Mouse (Mus musculus) midbrain, embryonic 15.5 days (tissue): ENCODE data around the gene Frk. TPM values are rescaled to one million over a fixed set of nuclear protein-coding genes. Genes with fewer than 3 reads are reported as not detected.
"Not testable (repeated sequence)": the region's sequence is repeated elsewhere in the genome, so short reads cannot be mapped to it uniquely, and the experiment has no call there.

Experiments used
- ATAC-seq: fragments of 200-750 bp; cut with Nextera tagmentation; replicated peaks from 2 replicates; pipeline ENCODE4 v1.8.0; 2017; ENCODE audit warnings: moderate TSS enrichment
- H3K27ac ChIP-seq: fragments of 300-500 bp; sonication (generic); 2 replicates; pipeline ENCODE4 v1.5.1; 2015; ENCODE audit warnings: mild to moderate bottlenecking, inconsistent platforms
- H3K27me3 ChIP-seq: fragments of 300-500 bp; sonication (generic); replicated peaks from 2 replicates; pipeline ENCODE4 v1.6.1; 2015; ENCODE audit warnings: inconsistent platforms
- H3K36me3 ChIP-seq: fragments of 300-500 bp; sonication (generic); replicated peaks from 2 replicates; pipeline ENCODE4 v1.6.1; 2015; ENCODE audit warnings: inconsistent platforms
- H3K4me1 ChIP-seq: fragments of 300-500 bp; sonication (generic); 2 replicates; pipeline ENCODE4 v1.6.1; 2015; ENCODE audit warnings: inconsistent platforms
- H3K4me2 ChIP-seq: fragments of 300-500 bp; sonication (generic); 2 replicates; pipeline ENCODE4 v1.6.1; 2015; ENCODE audit warnings: inconsistent platforms, mild to moderate bottlenecking, moderate library complexity
- H3K4me3 ChIP-seq: fragments of 300-500 bp; sonication (generic); 2 replicates; pipeline ENCODE4 v1.5.1; 2015; ENCODE audit warnings: mild to moderate bottlenecking, inconsistent platforms
- H3K9ac ChIP-seq: fragments of 300-500 bp; sonication (generic); 2 replicates; pipeline ENCODE4 v1.6.1; 2015; ENCODE audit warnings: mild to moderate bottlenecking, inconsistent platforms
- H3K9me3 ChIP-seq: fragments of 300-500 bp; sonication (generic); 2 replicates; pipeline ENCODE4 v1.6.1; 2016; ENCODE audit warnings: inconsistent platforms
- WGBS: fragments of 180-500 bp; shearing (Covaris S2); methylation state at CpG from one replicate; pipeline ENCODE4 v1.1.7; 2015; ENCODE audit warnings: mixed read lengths; 5-methylcytosine and 5-hydroxymethylcytosine counted together
- polyA plus RNA-seq: library from polyadenylated mRNA; unstranded; fragments of >200 nt; fragmentation: Nextera tagmentation; extraction: Ambion mirVana; gene quantifications from 2 replicates; pipeline ENCODE4 v1.2.1, GENCODE M21; 2015

Frk gene
- polyA plus RNA-seq, 1 experiment from 2014 or later: 0.57 TPM

DNA sequence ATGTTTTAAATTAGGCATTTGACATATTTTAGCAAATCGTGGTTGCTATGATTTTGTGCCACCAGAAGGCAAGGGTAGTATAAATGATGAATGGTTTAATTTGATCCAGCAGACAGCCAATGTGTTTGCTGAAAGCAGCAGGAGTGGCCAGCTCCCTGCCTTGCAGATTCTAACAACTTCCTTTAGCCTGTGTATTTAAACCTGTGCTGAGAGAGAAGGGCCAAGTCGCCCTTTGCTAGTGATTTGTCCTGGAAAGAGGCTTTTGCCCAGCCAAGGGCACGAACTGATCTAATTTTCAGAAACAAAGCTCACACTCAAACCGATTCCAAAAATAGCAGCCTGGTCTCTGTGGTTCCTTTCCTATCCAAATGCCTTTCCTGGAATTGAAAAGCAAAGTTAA, 29.4 kb downstream of the Frk start:
- H3K4me2 ChIP-seq: no peak overlapping the region
- no peak overlapping the region for H3K4me3 ChIP-seq
- no peak for ATAC-seq
- H3K4me1 ChIP-seq: no peaks in the 10 kb centered on the region
- 57% methylated on average over 4 of the region's 4 CpGs for WGBS
- H3K27ac ChIP-seq: no peak overlapping the region
- no peaks in the 10 kb centered on the region for H3K36me3 ChIP-seq
- no peaks in the 10 kb centered on the region for H3K9me3 ChIP-seq
- no peaks in the 10 kb centered on the region for H3K27me3 ChIP-seq
- no peak overlapping the region for H3K9ac ChIP-seq

DNA sequence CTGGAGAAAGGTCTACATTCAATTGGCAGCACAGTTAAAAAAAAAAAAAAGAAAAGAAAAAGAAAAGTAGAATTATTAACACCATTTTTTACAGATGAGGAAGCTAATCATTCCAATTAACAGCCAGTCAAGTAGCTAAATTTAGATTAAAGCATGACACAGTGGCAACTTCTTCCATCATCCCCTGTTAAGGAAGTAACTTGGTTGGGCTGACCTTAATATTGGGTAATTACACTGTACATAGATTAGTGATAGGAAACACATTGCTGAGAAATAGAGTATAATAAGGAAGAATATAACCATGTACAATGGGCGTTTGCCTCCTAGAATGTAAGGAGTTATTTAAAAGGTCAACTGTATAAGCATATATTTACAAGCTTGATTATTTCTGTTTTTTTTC, 42.4 kb downstream of the Frk start:
- Histone ChIP-seq H3K27ac (no peak overlapping the region), H3K36me3 (no peaks in the 10 kb centered on the region), H3K9ac (no peak overlapping the region), H3K27me3 (no peaks in the 10 kb centered on the region), H3K4me2 (no peak overlapping the region), H3K4me3 (no peak overlapping the region), H3K4me1 (no peaks in the 10 kb centered on the region), H3K9me3 (no peaks in the 10 kb centered on the region)
- 95% methylated on average over 1 of the region's 1 CpGs for WGBS
- ATAC-seq: no peak

DNA sequence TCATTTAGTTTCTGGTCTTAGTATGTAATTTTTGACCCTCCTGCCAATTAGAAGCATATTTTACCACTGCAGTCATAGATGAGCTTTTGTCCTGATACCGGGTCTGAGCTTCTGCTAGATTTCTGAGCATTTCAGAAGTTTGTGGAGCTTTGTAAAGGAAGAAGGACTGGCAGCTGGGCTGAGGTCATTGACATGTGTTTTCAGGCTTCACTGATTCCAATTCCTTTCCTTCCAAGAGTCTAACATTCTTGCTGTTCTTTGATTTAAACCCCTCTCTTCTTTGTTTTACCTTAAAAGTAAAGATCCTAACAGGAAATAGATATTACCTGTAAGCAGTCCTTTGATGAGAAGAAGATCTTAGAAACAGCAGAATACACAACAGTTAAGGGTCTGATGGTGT, 48.6 kb downstream of the Frk start:
- 57% methylated on average over 1 of the region's 1 CpGs for WGBS
- no peak for ATAC-seq
- H3K4me2 ChIP-seq: no peak overlapping the region
- no peaks in the 10 kb centered on the region for H3K9me3 ChIP-seq
- H3K27me3 ChIP-seq: no peaks in the 10 kb centered on the region
- H3K9ac ChIP-seq: no peak overlapping the region
- no peaks in the 10 kb centered on the region for H3K36me3 ChIP-seq
- no peak overlapping the region for H3K4me3 ChIP-seq
- no peaks in the 10 kb centered on the region for H3K4me1 ChIP-seq
- H3K27ac ChIP-seq: no peak overlapping the region

DNA sequence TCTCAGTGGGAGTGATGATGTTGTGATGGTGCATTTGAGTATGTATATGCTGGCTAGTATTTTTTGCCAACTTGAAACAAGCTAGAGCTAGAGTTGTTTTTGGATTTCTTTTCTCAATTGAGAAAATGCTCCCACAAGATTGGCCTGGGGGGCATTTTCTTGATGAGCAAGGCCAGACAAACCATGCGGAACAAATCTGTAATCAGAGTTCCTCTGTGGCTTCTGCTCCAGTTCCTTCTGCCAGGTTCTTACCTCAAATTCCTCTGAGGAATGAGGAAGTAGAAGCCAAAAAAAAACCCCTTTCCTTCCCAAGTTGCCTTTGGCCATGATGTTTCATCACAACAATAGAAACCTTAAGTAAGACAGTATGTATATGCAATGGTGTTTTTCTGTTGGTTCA, 49.3 kb downstream of the Frk start:
- Histone ChIP-seq H3K4me3 (no peak overlapping the region), H3K36me3 (no peaks in the 10 kb centered on the region), H3K27me3 (no peaks in the 10 kb centered on the region), H3K27ac (no peak overlapping the region), H3K9ac (no peak overlapping the region), H3K4me1 (no peaks in the 10 kb centered on the region), H3K9me3 (no peaks in the 10 kb centered on the region), H3K4me2 (no peak overlapping the region)
- ATAC-seq: no peak
- WGBS: 86% methylated on average over 1 of the region's 1 CpGs

DNA sequence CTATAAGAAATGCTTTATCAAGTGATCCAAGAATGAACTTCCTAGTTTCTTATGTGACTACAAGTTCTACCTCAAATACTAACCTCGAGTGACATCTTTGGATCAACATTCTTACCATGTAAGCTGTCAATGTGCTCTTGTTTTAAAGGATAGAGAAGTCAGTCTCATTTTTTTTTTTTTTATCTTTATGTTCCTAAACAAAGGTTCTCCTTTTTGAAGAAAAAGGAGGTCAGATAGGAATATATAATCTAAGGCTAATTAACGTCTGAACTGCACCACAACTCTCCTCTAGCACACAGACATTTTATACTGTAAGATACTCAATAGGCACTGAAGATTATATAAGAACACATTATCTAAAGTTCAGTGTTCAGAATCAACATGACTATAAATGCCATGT, 57.5 kb downstream of the Frk start:
- WGBS: 91% methylated on average over 2 of the region's 2 CpGs
- ATAC-seq: no peak
- H3K27me3 ChIP-seq: no peaks in the 10 kb centered on the region

DNA sequence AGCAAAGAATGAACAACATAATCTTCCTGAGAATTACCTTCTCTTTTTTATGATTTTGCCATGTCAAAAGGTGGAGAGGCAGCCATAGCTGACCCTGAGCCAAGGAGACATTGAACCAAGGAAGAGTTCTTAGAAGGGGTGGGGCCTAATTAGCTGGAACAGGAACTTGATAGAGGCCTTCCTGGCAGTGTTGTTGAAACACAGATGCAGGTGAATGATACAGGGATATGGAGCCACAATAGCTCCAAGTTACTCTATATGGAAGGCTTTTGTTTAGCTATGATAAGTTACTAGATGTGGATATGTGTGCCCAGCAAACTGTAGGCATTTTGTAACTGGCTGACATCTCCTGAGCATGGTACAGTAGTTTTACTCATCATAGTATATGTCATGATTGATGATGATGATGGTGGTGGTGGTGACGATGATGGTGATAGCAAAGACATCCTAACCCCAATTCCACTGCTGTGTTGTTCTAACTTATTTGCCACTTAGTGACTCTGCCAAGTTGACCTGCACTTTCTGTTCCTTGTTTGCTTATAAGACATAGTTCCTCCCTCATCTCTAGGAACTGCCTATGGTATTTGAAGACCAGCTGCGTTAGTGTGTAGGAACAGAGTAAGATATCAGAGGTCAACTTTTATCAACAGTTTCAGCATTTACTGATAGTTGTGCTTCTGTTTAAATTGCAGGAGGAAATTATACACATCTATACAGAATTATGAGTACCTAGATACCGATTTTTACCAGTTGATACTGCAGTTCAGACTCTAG, 58.7 kb downstream of the Frk start:
- H3K36me3 ChIP-seq: no peaks in the 10 kb centered on the region
- no peaks in the 10 kb centered on the region for H3K27me3 ChIP-seq
- H3K4me1 ChIP-seq: no peaks in the 10 kb centered on the region
- no peak for ATAC-seq
- H3K9me3 ChIP-seq: no peaks in the 10 kb centered on the region
- no peak overlapping the region for H3K4me2 ChIP-seq
- H3K27ac ChIP-seq: no peak overlapping the region
- WGBS: 86% methylated on average over 3 of the region's 3 CpGs
- H3K4me3 ChIP-seq: no peak overlapping the region
- H3K9ac ChIP-seq: no peak overlapping the region

More for the DNA sequence above, 57.5 kb downstream of the Frk start:
- Histone ChIP-seq H3K4me1 (no peaks in the 10 kb centered on the region), H3K27ac (no peak overlapping the region), H3K36me3 (no peaks in the 10 kb centered on the region), H3K4me2 (no peak overlapping the region), H3K9me3 (no peaks in the 10 kb centered on the region), H3K4me3 (no peak overlapping the region), H3K9ac (no peak overlapping the region)

DNA sequence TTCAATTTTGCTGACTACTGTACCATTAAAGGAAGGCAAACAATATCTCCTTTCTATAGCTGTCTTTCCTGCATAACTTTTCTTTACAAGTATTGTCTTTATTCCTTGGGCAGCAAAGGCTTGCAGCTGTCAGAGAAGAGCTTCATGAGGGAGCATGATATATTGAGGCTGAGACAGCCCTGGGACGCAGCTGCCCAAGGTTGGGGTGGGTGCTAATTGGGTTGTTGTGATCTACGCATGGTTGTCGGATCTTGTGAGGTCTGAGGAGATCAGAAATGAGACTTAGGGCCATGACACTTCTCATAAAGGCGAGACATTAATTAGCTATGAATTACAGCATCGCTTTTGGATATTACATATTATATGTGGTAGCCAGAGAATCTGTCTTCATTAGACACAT, 67.4 kb downstream of the Frk start:
- WGBS: 52% methylated on average over 5 of the region's 5 CpGs
- H3K4me3 ChIP-seq: no peak overlapping the region
- no peaks in the 10 kb centered on the region for H3K36me3 ChIP-seq
- H3K9ac ChIP-seq: no peak overlapping the region
- 0 out of 2 replicates have a peak, but pooled peaks have one; percentile 37 for ATAC-seq
- H3K27me3 ChIP-seq: no peaks in the 10 kb centered on the region
- H3K27ac ChIP-seq: no peak overlapping the region
- no peaks in the 10 kb centered on the region for H3K9me3 ChIP-seq
- no peak overlapping the region for H3K4me2 ChIP-seq
- H3K4me1 ChIP-seq: no peaks in the 10 kb centered on the region

DNA sequence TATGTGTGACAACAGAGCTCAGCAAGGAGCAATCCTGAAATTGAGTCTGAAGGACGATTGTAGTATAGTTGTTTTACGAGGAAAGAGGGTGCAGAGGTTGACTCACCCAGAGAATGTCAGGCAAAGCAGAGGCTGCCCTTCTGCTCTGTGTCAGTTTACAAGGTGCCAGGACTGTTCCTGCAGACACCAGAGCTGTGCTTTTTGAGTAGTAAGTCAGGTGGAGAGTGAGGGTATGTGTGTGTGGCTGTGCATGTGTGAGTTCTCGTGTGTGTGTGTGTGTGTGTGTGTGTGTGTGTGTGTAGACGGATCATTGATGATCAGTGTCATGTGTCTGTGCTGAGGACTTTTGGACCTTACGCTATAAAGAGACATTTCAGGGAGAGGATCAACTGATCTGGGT, 68.4 kb downstream of the Frk start:
- WGBS: 74% methylated on average over 5 of the region's 5 CpGs
- Histone ChIP-seq H3K27me3 (no peaks in the 10 kb centered on the region), H3K36me3 (no peaks in the 10 kb centered on the region), H3K4me1 (no peaks in the 10 kb centered on the region), H3K27ac (no peak overlapping the region), H3K4me3 (no peak overlapping the region), H3K9ac (no peak overlapping the region), H3K9me3 (no peaks in the 10 kb centered on the region), H3K4me2 (no peak overlapping the region)
- ATAC-seq: no peak

DNA sequence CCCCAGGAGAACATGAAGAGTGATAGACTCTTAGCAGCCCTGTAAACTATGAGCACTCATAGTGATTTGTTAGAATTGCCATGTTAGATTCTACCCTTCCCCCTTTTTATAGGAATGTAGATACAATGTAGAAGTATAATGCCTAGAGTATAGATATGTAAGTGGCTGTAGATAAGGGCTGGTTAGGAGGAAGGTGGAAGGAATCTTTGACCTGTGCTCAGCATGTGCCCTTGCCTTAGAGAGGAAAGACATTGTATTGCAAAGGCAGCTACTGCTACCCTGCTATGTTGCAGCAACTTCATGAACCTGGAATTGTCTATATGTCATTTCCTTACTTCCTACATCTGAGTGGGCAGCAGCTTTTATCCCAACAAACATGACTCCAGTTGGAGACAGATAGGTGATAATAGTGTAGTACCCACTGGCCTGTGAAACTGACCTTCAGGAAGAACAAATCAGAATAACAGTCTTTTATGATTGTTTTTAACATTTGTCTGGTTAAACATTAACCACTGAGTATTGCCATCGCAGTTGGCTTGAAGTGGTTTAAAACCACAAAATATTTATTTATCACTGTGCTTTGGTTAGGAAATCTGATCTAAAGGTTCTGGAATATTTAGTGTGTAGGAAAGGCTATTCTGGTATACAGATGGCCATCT, 80.4 kb downstream of the Frk start:
- H3K36me3 ChIP-seq: no peaks in the 10 kb centered on the region
- WGBS: 89% methylated on average over 1 of the region's 1 CpGs
- no peak overlapping the region for H3K9ac ChIP-seq
- ATAC-seq: no peak
- no peak overlapping the region for H3K4me2 ChIP-seq
- no peaks in the 10 kb centered on the region for H3K27me3 ChIP-seq
- no peak overlapping the region for H3K27ac ChIP-seq
- no peaks in the 10 kb centered on the region for H3K9me3 ChIP-seq
- no peaks in the 10 kb centered on the region for H3K4me1 ChIP-seq
- no peak overlapping the region for H3K4me3 ChIP-seq

DNA sequence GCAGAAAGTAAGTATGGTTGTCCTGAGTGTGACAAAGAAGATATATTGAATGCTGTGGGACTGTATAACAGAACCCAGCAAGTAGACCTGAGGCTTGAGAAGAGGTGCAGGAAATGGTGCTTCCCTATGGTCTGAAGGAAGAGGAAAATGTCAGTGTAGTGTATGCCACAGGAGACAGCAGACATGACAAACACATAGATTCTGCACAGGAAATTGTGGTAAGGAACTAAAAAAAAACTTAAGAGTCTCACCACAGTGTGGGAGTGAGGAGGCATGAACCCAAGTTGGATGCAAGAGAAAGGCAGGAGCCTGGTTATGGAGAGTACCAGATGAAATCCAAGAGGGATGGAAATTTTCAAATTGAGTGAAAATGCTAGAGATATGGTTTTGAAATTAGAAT, 132.3 kb downstream of the Frk start:
- H3K4me3 ChIP-seq: no peak overlapping the region
- H3K9me3 ChIP-seq: no peaks in the 10 kb centered on the region
- no peaks in the 10 kb centered on the region for H3K4me1 ChIP-seq
- no peak overlapping the region for H3K4me2 ChIP-seq
- H3K9ac ChIP-seq: no peak overlapping the region
- no peak overlapping the region for H3K27ac ChIP-seq
- no peaks in the 10 kb centered on the region for H3K27me3 ChIP-seq
- no peak for ATAC-seq
- H3K36me3 ChIP-seq: no peaks in the 10 kb centered on the region

DNA sequence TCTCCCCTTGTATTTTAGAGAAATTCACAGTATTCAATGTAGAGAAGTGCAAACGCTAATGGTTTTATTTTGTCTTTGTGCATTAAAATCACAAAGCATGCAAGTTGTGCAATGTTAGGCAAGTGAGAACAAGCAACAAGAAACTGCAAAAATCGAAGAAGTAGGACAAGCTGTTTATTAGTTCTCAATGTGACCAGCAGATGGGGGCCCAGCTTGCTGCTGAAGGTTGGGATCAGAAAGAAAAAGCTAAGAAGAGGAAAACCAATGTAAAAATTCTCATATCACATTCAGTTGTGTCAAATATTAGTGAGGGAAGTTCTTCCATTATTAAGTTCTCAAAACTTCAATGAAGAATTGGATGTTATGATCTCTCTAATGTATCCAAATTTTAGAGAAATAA, 134.0 kb downstream of the Frk start:
- no peak for ATAC-seq
- WGBS: 52% methylated on average over 2 of the region's 2 CpGs
- no peak overlapping the region for H3K27ac ChIP-seq
- no peaks in the 10 kb centered on the region for H3K36me3 ChIP-seq
- H3K9ac ChIP-seq: no peak overlapping the region
- no peaks in the 10 kb centered on the region for H3K4me1 ChIP-seq
- no peak overlapping the region for H3K4me3 ChIP-seq
- no peak overlapping the region for H3K4me2 ChIP-seq
- no peaks in the 10 kb centered on the region for H3K27me3 ChIP-seq
- no peaks in the 10 kb centered on the region for H3K9me3 ChIP-seq

DNA sequence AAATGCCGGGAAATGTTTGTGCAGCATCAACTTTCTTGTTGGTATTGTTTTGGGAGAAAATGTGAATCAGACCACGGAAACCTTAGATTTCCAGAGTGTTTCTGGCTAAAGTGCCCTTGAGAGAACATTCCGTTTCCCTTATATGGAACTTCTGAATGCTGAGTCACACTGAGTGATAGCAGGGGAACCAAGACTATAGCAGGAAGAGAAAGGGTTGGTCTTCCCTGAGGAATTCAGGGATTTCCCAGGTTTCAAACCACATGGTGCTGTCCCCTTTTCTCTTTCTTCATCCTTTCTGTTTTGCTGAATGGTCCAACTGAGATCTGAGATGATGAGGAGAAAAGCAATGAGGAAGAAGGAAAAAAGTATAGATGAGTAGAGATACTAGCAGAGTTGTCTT, 135.3 kb downstream of the Frk start:
- Histone ChIP-seq H3K4me3 (no peak overlapping the region), H3K27ac (no peak overlapping the region), H3K4me1 (no peaks in the 10 kb centered on the region), H3K36me3 (no peaks in the 10 kb centered on the region), H3K4me2 (no peak overlapping the region), H3K9me3 (no peaks in the 10 kb centered on the region), H3K9ac (no peak overlapping the region), H3K27me3 (no peaks in the 10 kb centered on the region)
- WGBS: 76% methylated on average over 3 of the region's 3 CpGs
- ATAC-seq: no peak

DNA sequence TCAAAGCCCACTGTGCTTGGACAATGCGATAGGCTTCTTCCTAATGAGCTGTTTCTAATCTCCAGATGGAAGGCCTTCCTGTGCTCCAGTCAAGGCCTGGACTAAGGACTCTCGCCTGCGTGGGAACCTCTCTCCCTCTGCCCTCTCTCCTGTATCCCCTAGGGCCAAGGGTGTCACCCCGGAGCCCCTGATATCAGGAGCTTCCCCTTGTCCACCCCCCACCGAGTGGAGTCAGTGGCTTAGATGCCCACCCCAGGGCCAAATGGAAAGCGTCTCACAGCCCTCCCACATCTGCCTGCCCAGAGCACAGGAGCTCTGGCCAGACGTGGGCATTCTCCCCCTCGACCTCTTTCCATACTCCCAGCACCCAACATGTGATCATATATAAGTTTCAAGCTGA, 137.3 kb downstream of the Frk start:
- H3K27ac ChIP-seq, H3K9me3 ChIP-seq, ATAC-seq, H3K36me3 ChIP-seq, H3K4me3 ChIP-seq, H3K4me2 ChIP-seq, H3K27me3 ChIP-seq, H3K9ac ChIP-seq, H3K4me1 ChIP-seq: not testable (repeated sequence)
- WGBS: 84% methylated on average over 8 of the region's 8 CpGs
